Mouse (Mus musculus) testis, postnatal 14 days (tissue): ENCODE data around the gene Ceacam15.
A peak's percentile ranks its signal among the peaks of the same experiment; 100 is the strongest.

Experiments
- DNase-seq: peaks from one replicate; pipeline ENCODE4 v3.0.0; 2021; ENCODE audit warnings: low spot score

Gene Ceacam15

GRCm38 (mm10) chr7:16629598-16630296 lies 45.8 kb downstream of the Ceacam15 start:
- DNase-seq: peak; percentile 51

GRCm38 (mm10) chr7:16628096-16628771 lies 47.3 kb downstream of the Ceacam15 start:
- peak; percentile 58 for DNase-seq

- no peak for DNase-seq
These were observed 51.8 kb downstream of the Ceacam15 start for GRCm38 (mm10) chr7:16623687-16624086.

- DNase-seq: no peak
These were observed 52.4 kb downstream of the Ceacam15 start for GRCm38 (mm10) chr7:16623131-16623530.
